ENCODE assay signal across 18 mouse cellular contexts in the genomic region with DNA sequence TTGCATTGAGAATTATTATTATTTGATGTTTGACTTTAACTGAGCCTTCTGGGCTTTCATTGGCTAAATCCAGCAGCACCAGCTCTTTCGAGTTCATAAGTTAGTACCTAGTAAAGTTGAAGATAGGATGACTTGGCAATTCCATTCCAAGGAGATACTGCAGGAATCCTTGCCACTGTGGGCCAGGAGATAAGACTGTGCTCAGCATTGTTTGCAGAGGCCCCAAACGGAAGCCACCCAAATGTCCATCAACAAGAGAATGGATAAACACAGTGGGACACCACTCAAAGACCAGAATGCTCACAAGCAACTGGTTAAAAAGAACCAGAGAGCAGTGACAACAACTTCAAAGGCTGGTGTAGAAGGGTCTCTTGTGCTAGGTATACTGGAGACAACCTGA. TPM values are rescaled to one million over a fixed set of nuclear protein-coding genes. Genes with fewer than 3 reads are reported as not detected.
A peak's percentile ranks its signal among the peaks of the same experiment; 100 is the strongest.
DNase-seq lines count a peak whose midpoint lies in the region; ATAC-seq and TF ChIP-seq lines count a peak whose summit lies in the region.
"Had no signal": no experiment of that assay in that cellular context is flagged by ENCODE, and none has a peak within 500 bp of the region (broad histone marks: within the 10 kb centered on the region; RNA-seq: fewer than 3 reads in every experiment).

No protein-coding gene starts in this region.

- in situ Hi-C loops in ES-E14 (cut with MboI; ENCODE audit: low sequenced_read_pairs in 2 of 2, unreplicated experiment in 2 of 2), result no loop called here

- peak overlapping the region; percentile 64; the same call in 1 of the 2 replicates for H3K27ac ChIP-seq in ES-Bruce4 (ENCODE audit: insufficient read depth, low read length)
- H3K27ac ChIP-seq in ES-E14 (ENCODE audit: insufficient read depth, low read depth, low read length, poor library complexity, severe bottlenecking), result peak overlapping the region; percentile 32
- peak overlapping the region; percentile 97 for H3K27ac ChIP-seq in liver, embryonic 14.5 days
- H3K27ac ChIP-seq: forebrain, embryonic 15.5 days; hindbrain, embryonic 12.5 days; kidney, embryonic 15.5 days had no signal

- no peaks in the 10 kb centered on the region for H3K27me3 ChIP-seq in ES-Bruce4 (ENCODE audit: control insufficient read depth, insufficient read depth, low read length, poor library complexity, severe bottlenecking)
- no peaks in the 10 kb centered on the region for H3K27me3 ChIP-seq in liver, embryonic 14.5 days (ENCODE audit: control insufficient read depth, insufficient read depth, low read length)
- H3K27me3 ChIP-seq: forebrain, embryonic 15.5 days; hindbrain, embryonic 12.5 days; kidney, embryonic 15.5 days had no signal

- ATAC-seq in common myeloid progenitor, adult 5-6 weeks (replicated peaks; ENCODE audit: low read depth, poor library complexity, severe bottlenecking), result 0 out of 2 replicates have a peak, but pooled peaks have one; percentile 17
- ATAC-seq in liver, embryonic 14.5 days (ENCODE audit: insufficient read depth), result peak; percentile 48
- ATAC-seq: forebrain, embryonic 15.5 days; inflammation-experienced regulatory T-cells, adult 6 months; midbrain, embryonic 16.5 days had no signal

- H3K4me3 ChIP-seq in ES-Bruce4 (ENCODE audit: low read depth, low read length), result no peak overlapping the region
- no peak overlapping the region for H3K4me3 ChIP-seq in ES-E14 (ENCODE audit: insufficient read depth in 1 of 2, low read depth in 1 of 2, low read length in 2 of 2, poor library complexity in 1 of 2, severe bottlenecking in 1 of 2)
- no peak overlapping the region for H3K4me3 ChIP-seq in liver, embryonic 14.5 days (ENCODE audit: insufficient read depth in 1 of 2, low read depth in 2 of 2, low read length in 2 of 2)
- H3K4me3 ChIP-seq: forebrain, embryonic 15.5 days; hindbrain, embryonic 12.5 days; kidney, embryonic 15.5 days had no signal

- peak overlapping the region; percentile 35 for H3K4me2 ChIP-seq in liver, embryonic 14.5 days (ENCODE audit: low read depth)
- H3K4me2 ChIP-seq: forebrain, embryonic 15.5 days; hindbrain, embryonic 12.5 days; kidney, embryonic 15.5 days had no signal

- no peak for TF ChIP-seq POLR2A in ES-Bruce4 (IDR thresholded peaks at IDR 0.05; ENCODE audit: insufficient read depth, low read length)

- H3K9ac ChIP-seq in ES-Bruce4 (ENCODE audit: low read depth, poor library complexity, severe bottlenecking) (no peak overlapping the region), ES-E14 (ENCODE audit: insufficient read depth, low read depth, low read length, poor library complexity, severe bottlenecking) (no peak overlapping the region)
- no peak overlapping the region; the same call in 1 of the 2 replicates for H3K9ac ChIP-seq in liver, embryonic 14.5 days (replicated peaks)
- H3K9ac ChIP-seq: forebrain, embryonic 15.5 days; hindbrain, embryonic 12.5 days; kidney, embryonic 15.5 days had no signal

- no peak for DNase-seq in ES-E14 (ENCODE audit: low read depth, low spot score)
- peak; percentile 77 to 81 (median 78) for DNase-seq in liver, embryonic 14.5 days (ENCODE audit: low read depth in 3 of 3, low spot score in 3 of 3)
- DNase-seq in kidney, postnatal 14 days, result no peak
- DNase-seq in embryo, embryonic 10.5 days (ENCODE audit: low spot score), result no peak
- DNase-seq in adrenal gland, adult 18-20 months (ENCODE audit: low spot score in 2 of 2), result no peak
- DNase-seq: adrenal gland, postnatal 36 days; cerebellum, postnatal 14 days; left cerebral cortex, postnatal 4 days; lung, adult 18-20 months; right cerebral cortex, adult 18-20 months; spleen, adult 18-20 months had no signal

- H3K36me3 ChIP-seq in ES-Bruce4 (ENCODE audit: control insufficient read depth, insufficient read depth, low read length, poor library complexity, severe bottlenecking), result no peaks in the 10 kb centered on the region
- H3K36me3 ChIP-seq in ES-E14 (ENCODE audit: control insufficient read depth, insufficient read depth, low read length, poor library complexity, severe bottlenecking), result no peaks in the 10 kb centered on the region
- no peaks in the 10 kb centered on the region for H3K36me3 ChIP-seq in liver, embryonic 14.5 days (replicated peaks; ENCODE audit: control insufficient read depth, insufficient read depth, low read depth)
- H3K36me3 ChIP-seq: forebrain, embryonic 15.5 days; hindbrain, embryonic 12.5 days; kidney, embryonic 15.5 days had no signal

- TF ChIP-seq EP300 in ES-Bruce4 (IDR thresholded peaks at IDR 0.05; ENCODE audit: insufficient read depth, low read depth, low read length), result peak; percentile 65; the same call in 1 of the 2 replicates
- peak; percentile 86 for TF ChIP-seq EP300 in liver, embryonic 14.5 days (IDR thresholded peaks at IDR 0.05; ENCODE audit: low read depth)

- H3K9me3 ChIP-seq in ES-Bruce4 (replicated peaks; ENCODE audit: control insufficient read depth, insufficient read depth, low read length, poor library complexity, severe bottlenecking) (no peaks in the 10 kb centered on the region), ES-E14 (ENCODE audit: control insufficient read depth, insufficient read depth, low read depth, low read length) (no peaks in the 10 kb centered on the region)
- H3K9me3 ChIP-seq in liver, embryonic 14.5 days (ENCODE audit: control insufficient read depth, low read length), result no peaks in the 10 kb centered on the region
- H3K9me3 ChIP-seq: forebrain, embryonic 15.5 days; hindbrain, embryonic 12.5 days; kidney, embryonic 15.5 days had no signal

- TF ChIP-seq CTCF in ES-Bruce4 (IDR thresholded peaks at IDR 0.05; ENCODE audit: low read depth, low read length), result no peak
- TF ChIP-seq CTCF in liver, embryonic 14.5 days (IDR thresholded peaks at IDR 0.05; ENCODE audit: low read depth), result no peak

- peaks cover 2% of the 10 kb centered on the region for H3K4me1 ChIP-seq in ES-Bruce4 (ENCODE audit: control insufficient read depth, insufficient read depth, low read length)
- peaks cover 0 to 17% of the 10 kb centered on the region in 2 experiments; a peak in 2 of 4 replicates for H3K4me1 ChIP-seq in ES-E14 (ENCODE audit: control insufficient read depth in 2 of 2, insufficient read depth in 2 of 2, low read length in 2 of 2, poor library complexity in 1 of 2)
- peaks cover 62 to 65% of the 10 kb centered on the region in 2 experiments for H3K4me1 ChIP-seq in liver, embryonic 14.5 days (replicated peaks; ENCODE audit: control insufficient read depth in 2 of 2, insufficient read depth in 2 of 2, low read length in 1 of 2)
- H3K4me1 ChIP-seq: hindbrain, embryonic 12.5 days; kidney, embryonic 15.5 days had no signal

- 3% methylated on average over 2 of the region's 2 CpGs for WGBS in liver, embryonic 14.5 days (ENCODE audit: insufficient replicate concordance)

TF ChIP-seq in ES-E14, 5 proteins besides CTCF, POLR2A, EP300 and RAD21:
- no peak for TF ChIP-seq CHD2 (IDR thresholded peaks at IDR 0.05; ENCODE audit: low read depth, low read length)
- no peak for TF ChIP-seq ZNF384 (IDR thresholded peaks at IDR 0.05; ENCODE audit: low read depth, low read length)
- TF ChIP-seq MAFK (IDR thresholded peaks at IDR 0.05; ENCODE audit: insufficient read depth, low read depth, low read length), result peak; percentile 80
- no peak for TF ChIP-seq HCFC1 (IDR thresholded peaks at IDR 0.05; ENCODE audit: borderline replicate concordance, insufficient read depth, low read length)
- TF ChIP-seq ZC3H11A (IDR thresholded peaks at IDR 0.05; ENCODE audit: borderline replicate concordance, low read depth, low read length), result no peak

RNA-seq across cellular contexts. Expression of a gene that starts 5.2 kb away (rescaled TPM):
- 83.4 and 89.0 TPM in 2 replicates for polyA plus RNA-seq in ES-Bruce4 (2011; ENCODE audit: insufficient read depth, insufficient read length, low read depth, missing spikeins)
- 37.2 and 46.2 TPM in 2 replicates for total RNA-seq in ES-E14 (2012; rRNA removed)
- 88.6 and 89.8 TPM in 2 replicates for total RNA-seq in common myeloid progenitor, adult 5-6 weeks (2017)
- 15.0 and 23.7 TPM in 2 replicates for polyA plus RNA-seq in liver, embryonic 14.5 days (2012; rRNA removed)
- 24.3 and 36.1 TPM in 2 replicates for polyA plus RNA-seq in liver, embryonic 14.5 days (2014; fragmentation: Nextera tagmentation; extraction: Ambion mirVana)
- 10 to 100 TPM; 37.6 to 52.5 TPM for total RNA-seq in adrenal gland, adult 18-20 months (2021)

Comparison
In these comparisons a context has a peak if more than half of its experiments do, and no peak if none do; other contexts are left out.
1. H3K27ac ChIP-seq: peak in every context shown above with its lines; median percentile 97 in liver, embryonic 14.5 days; 64 in ES-Bruce4; 32 in ES-E14.
2. DNase-seq: peak in liver, embryonic 14.5 days (3 of 3); none in ES-E14 (single experiment), kidney, postnatal 14 days (single experiment), embryo, embryonic 10.5 days (single experiment) and adrenal gland, adult 18-20 months (0 of 2).